In genomic region chr6:148214765-148215164, GRCm38 (mm10) we compare ENCODE assay signal across 9 mouse cellular contexts. TPM values are rescaled to one million over a fixed set of nuclear protein-coding genes. Genes with fewer than 3 reads are reported as not detected.
A peak's percentile ranks its signal among the peaks of the same experiment; 100 is the strongest.
DNase-seq lines count a peak whose midpoint lies in the region; ATAC-seq and TF ChIP-seq lines count a peak whose summit lies in the region.
"Had no signal": no experiment of that assay in that cellular context is flagged by ENCODE, and none has a peak within 500 bp of the region (broad histone marks: within the 10 kb centered on the region; RNA-seq: fewer than 3 reads in every experiment).

No protein-coding gene starts in this region.

- no peak overlapping the region for H3K4me3 ChIP-seq in forebrain, postnatal 0 days (ENCODE audit: low read depth, low read length)
- H3K4me3 ChIP-seq in forebrain, embryonic 15.5 days: no peak overlapping the region

- no peak overlapping the region for H3K4me2 ChIP-seq in forebrain, postnatal 0 days (ENCODE audit: low read depth)
- H3K4me2 ChIP-seq in forebrain, embryonic 15.5 days (replicated peaks): no peak overlapping the region

- TF ChIP-seq CTCF in forebrain, postnatal 0 days (IDR thresholded peaks at IDR 0.05; ENCODE audit: low read depth): peak; percentile 85

- no peak for ATAC-seq in forebrain, postnatal 0 days
- ATAC-seq in forebrain, embryonic 15.5 days (replicated peaks): no peak
- peak; percentile 32; the same call in 1 of the 2 replicates for ATAC-seq in frontal cortex, adult (ENCODE audit: low TSS enrichment)

- H3K27ac ChIP-seq in forebrain, postnatal 0 days (ENCODE audit: low read depth, low read length): no peak overlapping the region
- H3K27ac ChIP-seq in forebrain, embryonic 15.5 days (replicated peaks): no peak overlapping the region
- H3K27ac ChIP-seq: macrophage had no signal

- WGBS in forebrain, postnatal 0 days: 2% methylated on average over 5 of the region's 5 CpGs
- 6% methylated on average over 5 of the region's 5 CpGs for WGBS in forebrain, embryonic 15.5 days

- no peaks in the 10 kb centered on the region for H3K36me3 ChIP-seq in forebrain, postnatal 0 days (ENCODE audit: insufficient read depth)
- no peaks in the 10 kb centered on the region for H3K36me3 ChIP-seq in forebrain, embryonic 15.5 days

- no peak overlapping the region for H3K9ac ChIP-seq in forebrain, postnatal 0 days
- no peak overlapping the region for H3K9ac ChIP-seq in forebrain, embryonic 15.5 days (replicated peaks)

- no peaks in the 10 kb centered on the region for H3K27me3 ChIP-seq in forebrain, postnatal 0 days (ENCODE audit: insufficient read depth, low read length)
- H3K27me3 ChIP-seq in forebrain, embryonic 15.5 days: no peaks in the 10 kb centered on the region

- no peaks in the 10 kb centered on the region for H3K9me3 ChIP-seq in forebrain, postnatal 0 days (ENCODE audit: low read length)
- no peaks in the 10 kb centered on the region for H3K9me3 ChIP-seq in forebrain, embryonic 15.5 days

- peak; percentile 76 for DNase-seq in forebrain, postnatal 0 days
- peak; percentile 64 to 68 for DNase-seq in B cell, adult 2 months
- peak; percentile 31 to 58 for DNase-seq in adrenal gland, postnatal 36 days
- DNase-seq in kidney, postnatal 36 days: peak; percentile 56 to 73
- peak; percentile 51 for DNase-seq in lung, postnatal 14 days
- peak; percentile 13 for DNase-seq in spleen, adult 12 weeks (ENCODE audit: low spot score)

- peaks cover 4% of the 10 kb centered on the region; the same call in 1 of the 2 replicates for H3K4me1 ChIP-seq in forebrain, postnatal 0 days (ENCODE audit: insufficient read depth)
- peaks cover 20% of the 10 kb centered on the region for H3K4me1 ChIP-seq in forebrain, embryonic 15.5 days

RNA-seq across cellular contexts. Expression of gene Ergic2, which starts 2.6 kb away (rescaled TPM):
- 115 and 125 TPM in 2 replicates for total RNA-seq in forebrain, postnatal 0 days (2014; rRNA removed)
- 173 and 177 TPM in 2 replicates for polyA plus RNA-seq in forebrain, postnatal 0 days (2015; fragmentation: Nextera tagmentation; extraction: Ambion mirVana)
- polyA plus RNA-seq in forebrain, embryonic 15.5 days (2015; fragmentation: Nextera tagmentation; extraction: Ambion mirVana): 184 and 188 TPM in 2 replicates
- total RNA-seq in adrenal gland, postnatal 36 days (2021): 10 to 100 TPM; 72.0 to 83.2 TPM

Comparison
In these comparisons a context has a peak if more than half of its experiments do, and no peak if none do; other contexts are left out.
1. DNase-seq: peak in every context shown above with its lines; median percentile 76 in forebrain, postnatal 0 days; 66 in B cell, adult 2 months; 64 in kidney, postnatal 36 days; 51 in lung, postnatal 14 days; 44 in adrenal gland, postnatal 36 days; 13 in spleen, adult 12 weeks.